Mouse (Mus musculus) layer of hippocampus, postnatal 10 days (tissue): ENCODE measurements around the gene Gm21905. TPM values are rescaled to one million over a fixed set of nuclear protein-coding genes. Genes with fewer than 3 reads are reported as not detected.

Experiments used
- total RNA-seq, 2 experiments: library from RNA; stranded (reverse); gene quantifications; 2 replicates each; pipeline ENCODE4 v1.2.3; 2021

The Gm21905 gene
- total RNA-seq, 2 experiments from 2014 or later, result not detected

Other genes with a start within 250 kb of the Gm21905 start
- 100 to 1,000 TPM; 130 to 147 TPM for gene Atp8a1, start 99.0 kb downstream of the Gm21905 start, total RNA-seq
- gene Gm5108, start 4.8 kb downstream of the Gm21905 start, total RNA-seq, result not detected
- not detected for gene Grxcr1, start 85.4 kb upstream of the Gm21905 start, total RNA-seq